In the genomic region with DNA sequence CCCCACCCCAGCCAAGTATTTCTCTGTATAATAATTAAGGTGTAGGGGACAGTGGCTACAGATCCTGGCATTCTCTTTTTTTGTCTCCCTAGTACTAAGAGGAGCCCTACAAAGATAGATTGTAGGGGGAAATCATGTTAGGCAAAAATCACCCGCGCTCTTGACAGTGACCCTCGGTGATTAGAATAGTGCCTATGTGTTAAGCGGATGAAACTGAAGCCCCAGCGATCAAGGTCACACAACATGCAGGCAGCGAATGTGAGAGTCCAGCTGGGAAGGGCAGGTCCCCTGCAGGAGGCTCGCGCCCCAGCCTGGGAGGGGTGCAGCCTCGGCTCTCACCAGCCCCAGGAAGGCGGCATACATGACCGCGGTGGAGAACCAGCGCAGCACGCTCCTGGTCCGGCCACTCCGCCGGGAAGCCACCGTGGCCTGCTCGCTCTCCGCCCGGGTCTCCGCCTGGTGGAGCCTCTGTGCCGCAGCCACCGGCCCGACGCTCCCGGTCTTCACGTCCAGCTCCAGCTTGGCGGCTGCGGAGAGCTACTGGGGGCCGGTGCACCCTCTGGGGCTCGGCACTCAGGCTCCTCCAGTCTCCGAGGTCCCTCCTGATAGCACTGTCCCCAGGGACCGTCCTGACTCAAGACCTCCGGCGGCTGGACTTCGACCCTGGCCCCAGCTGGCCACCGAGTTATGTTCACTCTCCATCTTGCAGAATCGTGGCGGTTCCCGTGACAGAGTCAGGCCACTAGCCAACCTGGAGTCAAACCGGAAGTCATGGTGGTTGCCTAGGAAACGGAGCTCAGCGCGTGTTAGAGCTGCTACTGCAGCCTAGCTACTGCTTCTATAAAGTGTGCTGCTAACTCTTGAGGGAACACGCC, we compare ENCODE assay signal across 8 mouse cellular contexts. TPM values are rescaled to one million over a fixed set of nuclear protein-coding genes. Genes with fewer than 3 reads are reported as not detected.
DNase-seq lines count a peak whose midpoint lies in the region; ATAC-seq lines count a peak whose summit lies in the region.

A gene (minus strand): TSS at position 715 of the 875 bp plus-strand sequence.

- ATAC-seq in intestine, embryonic 16.5 days = peak; percentile 98

- peaks cover 4% of the 10 kb centered on the region for H3K4me1 ChIP-seq in intestine, embryonic 16.5 days (ENCODE audit: control insufficient read depth, insufficient read depth, low read length)

- no peaks in the 10 kb centered on the region for H3K9me3 ChIP-seq in intestine, embryonic 16.5 days (ENCODE audit: control insufficient read depth, low read length)

- no peaks in the 10 kb centered on the region for H3K36me3 ChIP-seq in intestine, embryonic 16.5 days (ENCODE audit: control insufficient read depth, insufficient read depth, low read length)

- H3K4me2 ChIP-seq in intestine, embryonic 16.5 days (ENCODE audit: low read depth, low read length) = peak within 1 kb of the TSS; percentile 97

- peak; percentile 81 for DNase-seq in adrenal gland, adult 8-10 months
- peak; percentile 79 for DNase-seq in embryo, embryonic 9.5 days (ENCODE audit: extremely low spot score)
- peak; percentile 59 to 81 for DNase-seq in gastrocnemius, postnatal 4 days (ENCODE audit: low spot score in 2 of 2)
- DNase-seq in left cerebral cortex, postnatal 25 days (ENCODE audit: low spot score in 2 of 2) = peak; percentile 91 to 96
- peak; percentile 90 for DNase-seq in mesoderm, embryonic 11.5 days (ENCODE audit: low read depth, low spot score)
- DNase-seq in right cerebral cortex, postnatal 36 days (ENCODE audit: low spot score in 2 of 2) = peak; percentile 89 to 91
- DNase-seq in yolk sac, embryonic 10.5 days (ENCODE audit: low spot score) = peak; percentile 93

- H3K27me3 ChIP-seq in intestine, embryonic 16.5 days (replicated peaks; ENCODE audit: control insufficient read depth, insufficient read depth, low read length) = no peaks in the 10 kb centered on the region

- 1% methylated on average over 46 of the region's 46 CpGs for WGBS in intestine, embryonic 16.5 days

- H3K4me3 ChIP-seq in intestine, embryonic 16.5 days (ENCODE audit: low read length) = peak within 1 kb of the TSS; percentile 74

- peak within 1 kb of the TSS; percentile 80 for H3K9ac ChIP-seq in intestine, embryonic 16.5 days (ENCODE audit: low read depth, low read length)

- peak within 1 kb of the TSS; percentile 65 for H3K27ac ChIP-seq in intestine, embryonic 16.5 days (ENCODE audit: low read length)

- intact Hi-C loops in left cerebral cortex, postnatal 25 days (cut with DNase I) = no loop called here

RNA-seq across cellular contexts. Expression of the gene that starts here (rescaled TPM):
- 1 to 10 TPM in 2 of 4 experiments, under 1 TPM in 2; 0.65 to 1.3 (median 1.1) TPM for total RNA-seq in adrenal gland, adult 8-10 months (2022)
- 1 to 10 TPM in 1 of 2 experiments, under 1 TPM in 1; 0.49 to 1.5 TPM for total RNA-seq in gastrocnemius, postnatal 4 days (2021)
- 1.4 and 3.4 TPM in 2 replicates for polyA plus RNA-seq in intestine, embryonic 16.5 days (2015; fragmentation: Nextera tagmentation; extraction: Ambion mirVana)
- under 1 TPM; 0.57 to 0.87 TPM for total RNA-seq in left cerebral cortex, postnatal 25 days (2021)

Comparison
In these comparisons a context has a peak if more than half of its experiments do, and no peak if none do; other contexts are left out.
1. Peak in every context shown above with its lines: DNase-seq, ATAC-seq, H3K4me3 ChIP-seq and H3K27ac ChIP-seq.
2. Peak in DNase-seq in left cerebral cortex, postnatal 25 days; RNA of the gene not detected or under 1 TPM.